Mouse (Mus musculus): ENCODE results near the gene Olfr986.

- TF ChIP-seq POLR2A (IDR thresholded peaks at IDR 0.05; ENCODE audit: borderline replicate concordance, low read depth, low read length), result no peak
- no peak for TF ChIP-seq CTCF (IDR thresholded peaks at IDR 0.05; ENCODE audit: low read depth, low read length)
Observed at GRCm38 (mm10) chr9:40191086-40191876, 10.6 kb downstream of the Olfr986 start.
